Mouse (Mus musculus) heart, adult 9 months (tissue): Measurements from ENCODE around the gene 4930572O03Rik.
"Not testable (repeated sequence)": the region's sequence is repeated elsewhere in the genome, so short reads cannot be mapped to it uniquely, and the experiment has no call there.

Source experiments
- DNase-seq, 2 experiments: peaks; one replicate each; pipeline ENCODE4 v3.0.0; 2022; ENCODE audit warnings: low spot score in 2 of 2

4930572O03Rik gene

GRCm38 (mm10) chr5:15618764-15619163, 38.1 kb downstream of the 4930572O03Rik start, which contains the start of gene Speer4d:
Gene Speer4d, plus strand, starts transcription at chr5:15619064.
- not testable (repeated sequence) for DNase-seq

DNA sequence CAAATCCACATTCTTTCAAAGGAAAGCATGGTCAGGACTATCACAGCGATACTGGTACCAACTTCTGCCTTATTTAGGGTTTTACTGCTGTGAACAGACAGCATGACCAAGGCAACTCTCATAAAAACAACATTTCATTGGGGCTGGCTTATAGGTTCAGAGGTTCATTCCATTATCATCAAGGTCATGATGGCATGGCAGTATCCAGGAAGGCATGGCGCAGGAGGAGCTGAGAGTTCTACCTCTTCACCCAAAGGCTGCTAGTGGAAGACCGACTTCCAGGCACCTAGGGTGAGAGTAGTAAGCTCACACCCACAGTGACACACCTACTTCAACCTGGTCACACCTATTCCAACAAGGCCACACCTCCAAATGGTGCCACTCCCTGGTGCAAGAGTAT, 40.7 kb downstream of the 4930572O03Rik start:
- not testable (repeated sequence) for DNase-seq

DNA sequence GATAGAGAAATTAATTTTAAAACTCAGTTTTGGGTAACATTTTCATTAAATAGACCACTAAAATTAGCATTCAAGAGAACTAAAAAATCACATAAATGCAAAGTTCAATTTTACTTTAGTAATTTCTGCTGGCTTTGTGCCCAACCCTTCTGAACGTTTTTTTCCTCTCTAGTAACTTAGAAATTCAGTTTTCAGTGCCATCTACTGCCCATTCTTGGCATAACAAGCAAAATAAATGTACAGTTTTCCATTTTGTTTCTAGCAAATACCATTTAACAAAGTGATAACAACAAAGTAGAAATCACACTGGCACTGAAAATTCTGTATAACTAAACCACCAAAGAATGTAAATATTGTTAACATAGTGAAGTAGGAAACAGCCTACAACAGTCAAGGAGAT, 46.2 kb downstream of the 4930572O03Rik start:
- not testable (repeated sequence) for DNase-seq

GRCm38 (mm10) chr5:15606677-15607076, 50.2 kb downstream of the 4930572O03Rik start:
- DNase-seq, result peak in 1 of 2 experiments; percentile 15

GRCm38 (mm10) chr5:15603585-15603984, 53.3 kb downstream of the 4930572O03Rik start:
- not testable (repeated sequence) for DNase-seq

DNA sequence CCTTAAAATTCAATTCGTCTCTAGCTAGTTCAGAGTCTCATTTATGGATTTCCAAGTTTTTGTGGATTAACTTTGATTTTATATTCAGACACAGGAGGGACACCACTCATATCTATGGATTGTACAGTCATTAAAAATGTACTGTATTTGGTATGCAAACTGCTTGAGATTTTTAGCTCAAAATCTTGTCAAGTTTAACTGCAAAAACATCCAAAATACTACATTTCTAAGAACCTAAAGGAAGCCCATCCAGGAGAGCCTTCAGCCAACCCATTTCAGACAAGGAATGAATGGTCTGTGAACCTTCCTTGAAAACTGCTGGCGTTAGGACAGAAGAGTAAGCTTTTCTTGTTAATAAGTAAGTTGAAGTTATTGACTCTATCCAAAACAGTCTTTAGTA, 53.9 kb downstream of the 4930572O03Rik start:
- DNase-seq, result not testable (repeated sequence)

DNA sequence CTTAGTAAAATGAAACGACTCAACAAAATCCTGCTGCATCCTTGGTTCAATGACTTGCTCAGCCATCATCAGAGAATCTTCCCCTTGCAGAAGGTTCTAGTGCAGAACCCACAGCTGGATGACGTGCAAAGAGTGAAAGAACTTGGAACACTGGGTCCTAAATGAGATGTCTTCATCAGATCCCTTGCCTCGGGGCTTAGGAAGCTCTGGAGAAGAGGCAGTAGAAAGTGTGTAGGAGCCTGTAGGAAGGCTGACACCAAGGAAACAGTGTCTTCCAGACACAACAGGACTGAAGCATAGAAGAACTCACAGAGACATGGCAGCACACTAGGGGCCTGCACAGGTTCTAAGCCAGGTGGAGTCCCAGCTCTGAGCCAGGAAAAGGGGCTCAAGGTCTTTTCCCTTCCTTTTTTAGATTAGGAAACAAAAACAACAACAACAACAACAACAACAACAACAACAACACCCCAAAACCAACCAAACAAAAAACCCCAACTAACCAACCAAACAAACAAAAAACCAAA, 54.4 kb downstream of the 4930572O03Rik start:
- DNase-seq, result not testable (repeated sequence)
